Mouse (Mus musculus): ENCODE results near the gene Hspa1l.
"Not testable (repeated sequence)": the region's sequence is repeated elsewhere in the genome, so short reads cannot be mapped to it uniquely, and the experiment has no call there.

Gene Hspa1l

DNA sequence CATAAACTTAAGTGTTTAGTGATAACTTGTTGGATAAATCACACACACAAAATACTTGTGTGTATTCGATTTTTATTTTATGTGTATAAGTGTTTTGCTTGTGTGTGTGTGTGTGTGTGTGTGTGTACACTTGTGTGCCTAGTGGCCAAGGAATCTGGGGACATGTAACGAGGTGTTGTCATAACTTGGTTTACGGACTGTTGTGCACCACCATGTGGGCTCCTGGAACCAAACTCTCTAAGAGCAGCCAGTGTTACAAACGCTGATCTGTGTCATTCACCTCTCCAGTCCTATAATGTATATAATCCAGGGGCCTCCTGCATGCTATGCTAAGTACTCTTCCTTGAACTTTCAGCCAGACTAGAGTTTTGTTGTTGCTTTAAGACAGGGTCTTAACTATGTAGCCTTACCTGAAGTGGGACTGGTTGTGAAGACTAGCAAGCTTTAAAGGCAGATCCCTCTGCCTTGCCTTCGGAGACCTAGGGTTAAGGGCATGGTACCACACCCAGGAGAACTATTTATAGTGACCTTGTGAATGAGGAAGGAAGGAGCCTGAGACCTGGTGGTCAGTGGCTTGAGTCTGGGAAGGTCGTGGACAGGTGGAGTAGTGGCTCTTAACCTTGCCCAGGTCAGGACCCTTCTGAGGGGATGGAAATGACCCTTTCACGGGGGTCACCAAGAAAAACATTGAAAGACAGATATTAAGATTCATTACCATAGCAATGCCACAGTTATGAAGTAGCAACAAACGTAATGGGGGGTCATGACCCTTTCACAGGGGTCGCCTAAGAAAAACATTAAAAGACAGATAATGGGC lies 30.7 kb downstream of the Hspa1l start:
- no peak for DNase-seq (ENCODE audit: low spot score in 2 of 2)

DNA sequence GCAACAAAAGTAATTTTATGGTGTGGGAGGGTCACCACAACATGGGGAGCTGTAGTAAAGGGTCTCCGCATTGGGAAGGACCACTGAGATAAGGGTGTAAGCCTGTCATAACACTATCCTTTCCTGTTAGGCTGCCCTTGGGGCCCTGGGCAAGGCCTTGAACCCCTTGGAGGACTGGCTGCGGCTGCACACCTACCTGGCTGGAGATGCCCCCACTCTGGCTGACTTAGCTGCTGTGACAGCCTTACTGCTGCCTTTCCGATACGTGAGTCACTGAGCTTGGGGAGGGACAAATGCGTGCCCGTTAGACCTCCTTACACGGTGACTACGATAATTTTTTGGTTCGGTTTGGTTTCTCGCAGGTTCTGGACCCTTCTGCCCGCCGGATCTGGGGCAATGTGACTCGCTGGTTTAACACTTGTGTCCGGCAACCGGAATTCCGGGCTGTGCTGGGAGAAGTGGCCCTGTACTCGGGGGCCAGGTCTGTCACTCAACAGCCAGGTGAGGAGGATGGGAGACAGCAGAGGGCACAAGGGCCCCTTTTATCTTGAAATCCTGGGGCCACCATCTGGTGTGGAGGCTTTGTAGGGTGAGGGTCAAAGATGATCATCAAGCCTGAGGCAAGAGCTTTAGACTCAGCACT lies 31.7 kb downstream of the Hspa1l start:
- no peak for DNase-seq (ENCODE audit: low spot score in 2 of 2)

DNA sequence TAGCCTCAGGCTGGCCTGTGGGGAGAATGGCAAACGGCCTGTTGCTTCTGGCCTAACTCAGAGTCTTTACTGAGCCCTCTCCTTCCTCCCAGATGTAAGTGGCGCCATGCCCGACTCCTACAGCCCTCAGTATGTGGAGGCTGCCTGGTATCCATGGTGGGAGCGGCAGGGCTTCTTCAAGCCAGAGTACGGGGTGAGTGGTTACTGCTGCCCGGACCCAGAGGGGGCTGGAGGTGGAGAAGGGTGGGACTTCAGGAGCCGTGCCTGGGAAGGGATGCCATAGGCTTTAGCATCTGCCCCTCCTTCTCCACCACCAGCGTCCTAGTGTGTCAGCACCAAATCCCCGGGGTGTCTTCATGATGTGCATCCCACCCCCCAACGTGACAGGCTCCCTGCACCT lies 32.7 kb downstream of the Hspa1l start:
- no peak for DNase-seq (ENCODE audit: low spot score in 2 of 2)

DNA sequence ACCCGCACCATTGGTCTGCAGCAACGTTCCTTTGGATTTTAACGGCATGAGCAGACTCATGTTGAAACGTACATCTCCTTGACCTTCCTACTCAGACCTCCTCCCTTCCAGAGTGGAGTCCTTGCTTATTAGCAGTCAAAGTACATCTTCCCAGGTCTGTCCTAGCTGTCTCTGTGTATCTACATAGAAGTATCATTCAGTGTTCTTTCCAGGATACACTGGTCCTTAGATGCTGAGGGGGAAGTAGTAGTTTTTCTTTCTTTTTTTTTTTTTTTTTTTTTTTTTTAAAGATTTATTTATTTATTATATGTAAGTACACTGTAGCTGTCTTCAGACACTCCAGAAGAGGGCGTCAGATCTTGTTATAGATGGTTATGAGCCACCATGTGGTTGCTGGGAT lies 33.4 kb downstream of the Hspa1l start:
- not testable (repeated sequence) for DNase-seq (ENCODE audit: low spot score in 2 of 2)

GRCm38 (mm10) chr17:35007387-35007991 lies 35.0 kb downstream of the Hspa1l start:
- no peak for DNase-seq (ENCODE audit: low spot score in 2 of 2)

- no peak for DNase-seq (ENCODE audit: low spot score in 2 of 2)
Observed at GRCm38 (mm10) chr17:35009586-35009985, 37.1 kb downstream of the Hspa1l start.

DNA sequence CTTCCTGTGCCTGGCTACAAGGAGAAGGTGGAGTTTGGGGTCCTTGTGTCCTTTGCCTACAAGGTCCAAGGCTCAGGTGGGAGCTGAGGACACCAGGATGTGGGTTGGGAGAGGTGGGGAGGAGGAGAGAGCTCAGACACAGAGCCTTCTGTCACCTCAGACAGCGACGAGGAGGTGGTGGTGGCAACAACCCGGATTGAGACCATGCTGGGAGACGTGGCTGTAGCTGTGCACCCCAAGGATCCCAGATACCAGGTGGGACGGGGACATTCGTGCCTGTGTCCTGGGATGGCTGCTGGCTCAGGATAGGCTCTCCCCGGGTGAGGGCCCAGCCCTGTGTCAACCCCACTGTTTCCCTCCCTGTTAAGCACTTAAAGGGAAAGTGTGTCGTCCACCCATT lies 38.9 kb downstream of the Hspa1l start:
- DNase-seq (ENCODE audit: low spot score in 2 of 2), result no peak

GRCm38 (mm10) chr17:35012430-35012829 lies 39.9 kb downstream of the Hspa1l start:
- no peak for DNase-seq (ENCODE audit: low spot score in 2 of 2)

DNA sequence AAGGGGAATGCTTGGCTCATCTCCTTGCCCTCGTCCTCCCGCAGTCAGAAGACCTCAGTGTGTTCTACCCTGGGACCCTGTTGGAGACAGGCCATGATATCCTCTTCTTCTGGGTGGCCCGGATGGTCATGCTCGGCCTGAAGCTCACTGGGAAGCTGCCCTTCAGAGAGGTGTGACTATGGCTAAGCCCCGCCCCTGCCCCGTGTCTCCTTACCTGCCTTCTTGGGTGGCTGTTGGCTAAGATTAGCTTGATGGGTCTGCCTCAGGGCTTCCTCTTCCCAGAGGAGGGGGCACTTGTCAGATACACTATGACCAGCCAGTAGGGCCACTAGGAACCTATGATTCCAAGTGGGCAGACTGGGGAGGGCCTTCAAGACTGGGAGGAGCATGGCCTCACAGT lies 40.7 kb downstream of the Hspa1l start:
- no peak for DNase-seq (ENCODE audit: low spot score in 2 of 2)

DNA sequence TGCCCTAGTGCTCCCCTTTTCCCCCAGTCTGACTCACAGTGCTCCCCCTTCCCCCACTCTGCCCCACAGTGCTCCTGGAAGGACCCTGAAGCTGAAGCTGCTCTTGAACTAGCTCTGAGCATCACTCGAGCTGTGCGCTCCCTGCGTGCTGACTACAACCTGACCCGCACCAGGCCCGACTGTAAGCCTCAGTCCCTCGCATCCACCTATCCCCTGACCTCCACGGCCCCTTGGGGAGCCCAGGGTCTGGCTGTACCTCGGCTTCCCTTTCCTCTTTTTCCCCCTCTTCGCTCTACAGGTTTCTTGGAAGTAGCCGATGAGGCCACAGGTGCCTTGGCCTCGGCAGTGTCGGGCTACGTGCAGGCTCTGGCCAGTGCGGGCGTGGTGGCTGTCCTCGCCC lies 42.8 kb downstream of the Hspa1l start:
- DNase-seq (ENCODE audit: low spot score in 2 of 2), result no peak

- no peak for DNase-seq (ENCODE audit: low spot score in 2 of 2)
Observed at GRCm38 (mm10) chr17:35016376-35016775, 43.9 kb downstream of the Hspa1l start, which contains the start of gene Vwa7. TSS of gene Vwa7 (plus strand) at chr17:35016579.

GRCm38 (mm10) chr17:35016791-35017705 lies 44.5 kb downstream of the Hspa1l start:
- DNase-seq (ENCODE audit: low spot score in 2 of 2), result no peak

DNA sequence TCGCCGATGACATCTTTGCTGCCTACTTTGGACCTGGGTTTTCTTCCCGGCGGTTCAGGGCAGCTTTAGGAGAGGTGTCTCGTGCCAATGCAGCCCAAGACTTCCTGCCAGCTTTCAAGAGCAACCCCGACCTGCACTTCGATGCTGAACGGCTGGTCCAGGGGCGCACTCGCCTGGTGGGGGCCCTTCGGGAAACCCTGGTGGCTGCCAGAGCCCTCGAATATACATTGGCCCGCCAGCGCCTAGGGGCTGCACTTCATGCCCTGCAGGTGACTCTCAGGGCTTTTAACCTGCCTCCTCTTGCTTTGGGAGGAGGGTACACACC lies 45.2 kb downstream of the Hspa1l start:
- no peak for DNase-seq (ENCODE audit: low spot score in 2 of 2)

DNA sequence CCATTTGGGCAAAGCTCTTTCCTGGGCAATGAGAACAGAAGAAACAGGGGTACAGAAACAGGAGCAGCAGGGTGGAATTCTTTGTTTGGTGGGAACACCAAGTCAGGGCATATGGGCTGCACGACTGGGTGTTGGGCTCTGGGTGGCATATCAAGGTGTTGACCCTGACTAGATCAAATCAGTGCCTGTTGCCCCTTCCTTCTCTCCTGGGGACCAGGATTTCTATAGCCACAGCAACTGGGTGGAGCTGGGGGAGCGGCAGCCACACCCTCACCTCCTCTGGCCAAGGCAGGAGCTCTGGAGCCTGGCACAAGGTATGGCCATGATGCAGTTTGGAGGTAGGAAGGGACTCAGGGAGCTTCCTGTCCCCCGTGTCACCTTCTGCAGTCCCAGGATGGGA lies 45.7 kb downstream of the Hspa1l start:
- no peak for DNase-seq (ENCODE audit: low spot score in 2 of 2)

- no peak for DNase-seq (ENCODE audit: low spot score in 2 of 2)
Observed at GRCm38 (mm10) chr17:35019894-35020293, 47.4 kb downstream of the Hspa1l start.

DNA sequence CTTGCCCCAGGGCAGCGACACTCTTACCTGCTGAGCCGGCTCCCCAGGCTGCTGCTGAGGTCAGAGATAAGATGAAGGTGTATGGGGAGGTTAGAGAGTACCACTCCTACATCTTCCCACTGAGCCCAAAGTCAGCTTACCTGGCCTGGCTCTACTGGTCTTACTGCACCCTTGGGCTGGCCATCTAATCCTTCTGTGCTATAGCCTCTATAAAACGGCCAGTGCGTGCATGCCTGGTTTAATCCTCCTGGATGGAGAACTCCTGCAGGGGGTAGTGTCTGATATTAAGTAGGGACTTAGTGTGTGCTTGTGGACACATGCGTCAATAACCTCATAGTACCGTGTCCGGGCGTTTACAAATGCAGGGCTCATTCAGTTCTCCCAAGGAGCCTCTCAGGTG lies 48.0 kb downstream of the Hspa1l start:
- no peak for DNase-seq (ENCODE audit: low spot score in 2 of 2)

DNA sequence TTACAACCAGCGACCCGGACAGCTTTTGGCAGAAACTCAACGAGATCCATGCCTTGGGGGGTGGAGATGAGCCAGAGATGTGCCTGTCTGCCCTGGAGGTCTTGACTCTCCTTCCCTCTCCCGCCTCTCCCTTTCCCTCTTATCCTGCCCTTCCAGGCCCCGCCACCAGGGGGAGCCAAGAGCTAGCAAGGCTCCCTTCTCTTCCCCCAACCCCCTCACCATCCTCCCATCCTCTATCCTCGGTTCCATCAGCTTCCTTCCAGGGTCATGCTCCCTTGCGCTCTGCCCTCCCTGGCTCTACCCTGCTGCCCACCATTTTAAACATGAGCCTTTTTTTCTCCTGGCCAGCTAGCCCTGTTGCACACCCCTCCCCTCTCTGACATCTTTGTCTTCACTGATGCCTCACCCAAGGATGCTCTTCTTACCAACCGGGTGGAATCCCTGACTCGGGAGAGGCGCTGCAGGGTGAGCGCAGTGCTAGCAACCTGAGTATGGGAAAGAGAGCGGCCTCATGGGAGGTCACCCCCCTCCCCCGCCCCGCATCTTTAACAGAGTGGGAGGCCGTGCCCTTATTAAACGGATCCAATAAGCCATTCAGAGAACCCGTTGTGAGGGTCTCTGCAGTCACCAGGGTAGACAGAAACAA lies 48.8 kb downstream of the Hspa1l start:
- DNase-seq (ENCODE audit: low spot score in 2 of 2), result peak; percentile 75 to 89

DNA sequence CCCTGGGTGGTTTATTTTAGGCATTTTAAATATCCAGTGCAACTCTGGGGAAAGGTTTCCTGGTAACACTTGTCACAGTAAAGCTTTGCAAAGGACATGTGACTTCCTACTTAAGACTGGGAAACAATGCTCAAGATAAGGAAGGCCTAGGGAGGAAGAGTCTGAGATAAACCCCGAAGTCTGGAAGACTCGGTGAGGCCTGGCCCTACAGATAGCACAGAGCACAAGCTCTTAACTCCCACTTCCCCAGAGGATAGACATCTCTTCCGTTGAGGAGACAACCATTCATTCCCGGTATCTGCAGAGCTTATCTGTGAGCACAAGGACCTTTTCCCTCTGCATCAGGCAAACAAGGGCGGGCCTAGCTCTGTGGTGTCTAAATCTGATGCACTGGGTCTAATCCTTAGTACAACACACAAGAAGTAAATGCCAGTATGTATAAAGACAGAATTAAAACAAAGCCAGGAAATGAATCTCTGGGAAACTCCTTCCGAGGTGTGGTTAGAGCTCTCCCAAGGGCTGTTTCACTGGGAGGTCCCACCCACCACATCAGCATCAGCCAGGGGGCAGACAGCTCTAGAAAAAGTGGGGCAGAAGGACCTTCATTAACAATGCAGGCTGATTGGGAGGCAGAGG lies 49.5 kb downstream of the Hspa1l start:
- DNase-seq (ENCODE audit: low spot score in 2 of 2), result no peak

DNA sequence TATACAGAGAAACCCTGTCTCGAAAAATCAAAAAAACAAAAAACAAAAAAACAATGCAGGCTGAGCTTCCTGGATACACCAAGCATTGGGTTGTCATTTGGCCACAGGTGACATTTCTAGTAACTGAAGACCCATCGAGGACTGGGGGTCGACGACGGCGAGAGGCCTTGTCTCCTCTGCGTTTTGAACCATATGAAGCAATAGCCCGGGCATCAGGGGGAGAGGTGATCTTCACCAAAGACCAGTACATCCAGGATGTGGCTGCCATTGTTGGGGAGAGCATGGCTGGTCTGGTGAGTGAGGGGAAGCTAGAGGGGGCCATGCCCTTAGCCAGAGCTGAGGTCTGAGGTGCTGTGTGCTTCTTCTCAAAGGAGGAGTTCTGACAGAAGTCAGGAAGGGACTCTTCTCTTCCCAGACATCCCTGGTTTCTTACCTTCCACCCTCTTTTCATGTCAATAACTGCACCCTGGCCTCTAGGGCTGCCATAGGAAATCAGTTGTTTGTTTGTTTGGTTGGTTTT lies 50.1 kb downstream of the Hspa1l start:
- no peak for DNase-seq (ENCODE audit: low spot score in 2 of 2)

DNA sequence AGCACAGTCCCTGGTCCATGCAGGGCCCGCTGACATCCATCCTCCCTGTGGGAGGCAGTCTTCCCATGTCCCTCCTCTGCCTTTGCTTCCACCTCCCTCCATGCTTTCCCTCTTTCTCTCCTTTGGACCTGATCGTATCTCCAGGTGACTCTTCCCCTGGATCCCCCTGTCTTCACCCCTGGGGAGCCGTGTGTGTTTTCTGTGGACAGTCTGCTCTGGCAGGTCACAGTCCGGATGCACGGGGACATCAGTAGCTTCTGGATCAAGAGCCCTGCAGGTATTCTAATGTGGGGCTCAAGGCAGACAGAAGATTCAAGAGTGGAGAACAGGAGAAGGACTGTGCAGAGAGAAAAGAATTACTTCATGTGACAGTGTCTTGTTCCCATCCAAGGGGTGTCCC lies 50.7 kb downstream of the Hspa1l start:
- no peak for DNase-seq (ENCODE audit: low spot score in 2 of 2)

DNA sequence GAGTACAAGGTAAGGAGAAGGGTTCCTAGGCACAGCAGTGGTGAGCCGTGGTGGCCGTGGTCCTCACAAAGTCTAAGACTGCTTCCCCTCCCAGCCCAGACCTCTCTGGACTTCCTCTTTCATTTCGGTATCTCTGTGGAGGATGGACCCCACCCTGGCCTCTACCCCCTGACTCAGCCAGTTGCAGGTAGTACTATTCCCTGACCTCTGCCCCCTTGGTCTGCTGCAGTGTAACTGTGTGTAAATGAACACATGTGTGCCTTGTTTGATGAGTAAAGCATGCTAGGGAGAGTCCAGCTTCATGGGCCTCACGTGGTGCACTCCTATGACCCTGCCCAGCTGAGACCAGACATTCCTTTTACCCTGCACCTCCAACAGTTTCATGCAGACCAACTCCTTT lies 51.3 kb downstream of the Hspa1l start:
- DNase-seq (ENCODE audit: low spot score in 2 of 2), result no peak

Data from spleen, postnatal 14 days (tissue).